Mouse (Mus musculus) adrenal gland, postnatal 10 days (tissue): Measurements from ENCODE around the gene Ccdc175. TPM values are rescaled to one million over a fixed set of nuclear protein-coding genes. Genes with fewer than 3 reads are reported as not detected.

Experiments used
- microRNA-seq: library from miRNA; unstranded; fragments of <30 nt; microRNA quantifications from one replicate; pipeline ENCODE4 v1.2.0, GENCODE M21; 2021
- total RNA-seq, 2 experiments: library from RNA; stranded (reverse); gene quantifications; 2 replicates each; pipeline ENCODE4 v1.2.3; 2021

Ccdc175 gene
- total RNA-seq, 2 experiments from 2014 or later, result not detected

Small RNA genes within 50 kb of the gene (microRNA-seq; reads per million reads assigned to microRNA genes)
- not detected for gene Gm24466

Other genes with a start within 250 kb of the Ccdc175 start
- 1 to 10 TPM; 4.5 to 4.8 TPM for gene Gpr135, start 113.9 kb downstream of the Ccdc175 start, total RNA-seq
- gene L3hypdh, start 99.6 kb downstream of the Ccdc175 start, total RNA-seq, result 10 to 100 TPM; 31.0 to 37.3 TPM
- 10 to 100 TPM; 39.6 to 42.9 TPM for gene Jkamp, start 99.4 kb downstream of the Ccdc175 start, total RNA-seq
- gene Rtn1, start 224.0 kb upstream of the Ccdc175 start, total RNA-seq, result 10 to 100 TPM; 29.8 to 52.9 TPM